Comparison of ENCODE assay signal across 27 mouse cellular contexts in genomic region chr7:142514048-142514447, GRCm38 (mm10). TPM values are rescaled to one million over a fixed set of nuclear protein-coding genes. Genes with fewer than 3 reads are reported as not detected.
DNase-seq lines count a peak whose midpoint lies in the region; ATAC-seq lines count a peak whose summit lies in the region.
"Had no signal": no experiment of that assay in that cellular context is flagged by ENCODE, and none has a peak within 500 bp of the region (broad histone marks: within the 10 kb centered on the region; RNA-seq: fewer than 3 reads in every experiment).

No protein-coding gene starts in this region.

- WGBS in heart, embryonic 10.5 days = 80% methylated on average over 4 of the region's 4 CpGs
- 90% methylated on average over 4 of the region's 4 CpGs for WGBS in midbrain, embryonic 10.5 days
- 92% methylated on average over 4 of the region's 4 CpGs for WGBS in midbrain, embryonic 13.5 days
- 79% methylated on average over 4 of the region's 4 CpGs for WGBS in limb, embryonic 13.5 days

- H3K27ac ChIP-seq in heart, embryonic 10.5 days = peak overlapping the region; percentile 89; the same call in 1 of the 2 replicates
- H3K27ac ChIP-seq in midbrain, embryonic 10.5 days (replicated peaks) = peak overlapping the region; percentile 55
- no peak overlapping the region for H3K27ac ChIP-seq in midbrain, embryonic 13.5 days
- peak overlapping the region; percentile 97; the same call in 1 of the 2 replicates for H3K27ac ChIP-seq in limb, embryonic 13.5 days
- H3K27ac ChIP-seq: hindbrain, embryonic 12.5 days; liver, embryonic 14.5 days; neural tube, embryonic 13.5 days had no signal

- no peaks in the 10 kb centered on the region for H3K27me3 ChIP-seq in heart, embryonic 10.5 days (ENCODE audit: insufficient read depth, poor library complexity, severe bottlenecking)
- no peaks in the 10 kb centered on the region for H3K27me3 ChIP-seq in midbrain, embryonic 10.5 days (ENCODE audit: low read depth, poor library complexity, severe bottlenecking)
- no peaks in the 10 kb centered on the region for H3K27me3 ChIP-seq in midbrain, embryonic 13.5 days
- H3K27me3 ChIP-seq in limb, embryonic 13.5 days = no peaks in the 10 kb centered on the region
- H3K27me3 ChIP-seq: hindbrain, embryonic 12.5 days had no signal

- intact Hi-C loops in heart, postnatal 14 days (cut with DNase I) = no loop called here

- no peak for ATAC-seq in midbrain, embryonic 13.5 days
- ATAC-seq in limb, embryonic 13.5 days (ENCODE audit: low FRiP score, low read depth) = no peak
- ATAC-seq: CD4-positive, CD25-positive, alpha-beta regulatory T cell, adult 4 months; forebrain, embryonic 14.5 days; intestine, embryonic 16.5 days; midbrain, embryonic 16.5 days had no signal

- no peaks in the 10 kb centered on the region for H3K36me3 ChIP-seq in heart, embryonic 10.5 days
- no peaks in the 10 kb centered on the region for H3K36me3 ChIP-seq in midbrain, embryonic 10.5 days
- no peaks in the 10 kb centered on the region for H3K36me3 ChIP-seq in midbrain, embryonic 13.5 days
- H3K36me3 ChIP-seq in limb, embryonic 13.5 days = no peaks in the 10 kb centered on the region
- H3K36me3 ChIP-seq: hindbrain, embryonic 12.5 days; neural tube, embryonic 13.5 days had no signal

- H3K9me3 ChIP-seq in heart, embryonic 10.5 days = no peaks in the 10 kb centered on the region
- H3K9me3 ChIP-seq in midbrain, embryonic 10.5 days (replicated peaks) = no peaks in the 10 kb centered on the region
- H3K9me3 ChIP-seq in midbrain, embryonic 13.5 days = no peaks in the 10 kb centered on the region
- no peaks in the 10 kb centered on the region for H3K9me3 ChIP-seq in limb, embryonic 13.5 days
- H3K9me3 ChIP-seq: hindbrain, embryonic 12.5 days; neural tube, embryonic 13.5 days had no signal

- peaks cover 52% of the 10 kb centered on the region for H3K4me1 ChIP-seq in heart, embryonic 10.5 days
- peaks cover 32% of the 10 kb centered on the region for H3K4me1 ChIP-seq in midbrain, embryonic 10.5 days
- peaks cover 24% of the 10 kb centered on the region for H3K4me1 ChIP-seq in midbrain, embryonic 13.5 days (replicated peaks)
- H3K4me1 ChIP-seq in limb, embryonic 13.5 days = peaks cover 53% of the 10 kb centered on the region

- no peak overlapping the region for H3K4me2 ChIP-seq in midbrain, embryonic 13.5 days (replicated peaks)
- no peak overlapping the region for H3K4me2 ChIP-seq in limb, embryonic 13.5 days (replicated peaks)
- H3K4me2 ChIP-seq: hindbrain, embryonic 12.5 days; lung, embryonic 14.5 days; neural tube, embryonic 13.5 days had no signal

- no peak for DNase-seq in heart, embryonic 10.5 days (ENCODE audit: low spot score)
- DNase-seq in heart, postnatal 14 days = no peak
- DNase-seq in midbrain, embryonic 10.5 days (ENCODE audit: low spot score) = no peak
- DNase-seq in right cerebral cortex, adult 2 months (ENCODE audit: low spot score in 2 of 2) = no peak
- no peak for DNase-seq in natural killer cell, adult 2 months (ENCODE audit: low spot score in 2 of 2)
- DNase-seq: adrenal gland, postnatal 36 days; cerebellum, adult 18-20 months; cerebellum, postnatal 10 days; gastrocnemius, postnatal 36 days; kidney, adult 9 months; kidney, postnatal 14 days; layer of hippocampus, adult 9-11 months; lung, embryonic 14.5 days; lung, postnatal 14 days; thymus, adult 2 months; thymus, postnatal 4 days had no signal

- H3K4me3 ChIP-seq in heart, embryonic 10.5 days = no peak overlapping the region
- H3K4me3 ChIP-seq in midbrain, embryonic 10.5 days = no peak overlapping the region
- no peak overlapping the region for H3K4me3 ChIP-seq in midbrain, embryonic 13.5 days (replicated peaks)
- no peak overlapping the region for H3K4me3 ChIP-seq in limb, embryonic 13.5 days
- H3K4me3 ChIP-seq: hindbrain, embryonic 12.5 days; neural tube, embryonic 13.5 days had no signal

- H3K9ac ChIP-seq in midbrain, embryonic 13.5 days (replicated peaks) = no peak overlapping the region
- H3K9ac ChIP-seq in limb, embryonic 13.5 days = no peak overlapping the region
- H3K9ac ChIP-seq: hindbrain, embryonic 12.5 days; liver, embryonic 14.5 days; lung, embryonic 14.5 days; neural tube, embryonic 13.5 days had no signal

RNA-seq across cellular contexts. Expression of gene Tnnt3, which starts 15.4 kb away (rescaled TPM):
- 9.5 and 10.4 TPM in 2 replicates for polyA plus RNA-seq in heart, embryonic 10.5 days (2016; fragmentation: Nextera tagmentation; extraction: Ambion mirVana)
- total RNA-seq in heart, postnatal 14 days (2021) = 1 to 10 TPM; 1.2 to 1.4 TPM
- polyA plus RNA-seq in midbrain, embryonic 10.5 days (2016; fragmentation: Nextera tagmentation; extraction: Ambion mirVana) = 1.9 TPM in 2 replicates
- 0.68 and 1.0 TPM in 2 replicates for polyA plus RNA-seq in midbrain, embryonic 13.5 days (2015; fragmentation: Nextera tagmentation; extraction: Ambion mirVana)
- 60.9 and 62.3 TPM in 2 replicates for polyA plus RNA-seq in limb, embryonic 13.5 days (2015; fragmentation: Nextera tagmentation; extraction: Ambion mirVana)
- total RNA-seq: common myeloid progenitor, adult 5-6 weeks; left cerebral cortex, postnatal 10 days had no signal

RNA-seq across cellular contexts. Expression of gene Mrpl23, which starts 18.4 kb away (rescaled TPM):
- 17.1 and 25.1 TPM in 2 replicates for polyA plus RNA-seq in heart, embryonic 10.5 days (2016; fragmentation: Nextera tagmentation; extraction: Ambion mirVana)
- total RNA-seq in heart, postnatal 14 days (2021) = 1 to 10 TPM; 2.7 to 7.4 TPM
- polyA plus RNA-seq in midbrain, embryonic 10.5 days (2016; fragmentation: Nextera tagmentation; extraction: Ambion mirVana) = 15.8 and 20.3 TPM in 2 replicates
- polyA plus RNA-seq in midbrain, embryonic 13.5 days (2015; fragmentation: Nextera tagmentation; extraction: Ambion mirVana) = 12.8 and 13.7 TPM in 2 replicates
- polyA plus RNA-seq in limb, embryonic 13.5 days (2015; fragmentation: Nextera tagmentation; extraction: Ambion mirVana) = 27.3 and 35.1 TPM in 2 replicates

RNA-seq across cellular contexts. Expression of gene Lsp1, which starts 53.4 kb away (rescaled TPM):
- 32.0 and 36.9 TPM in 2 replicates for polyA plus RNA-seq in heart, embryonic 10.5 days (2016; fragmentation: Nextera tagmentation; extraction: Ambion mirVana)
- 10 to 100 TPM; 63.5 to 77.2 TPM for total RNA-seq in heart, postnatal 14 days (2021)
- polyA plus RNA-seq in midbrain, embryonic 10.5 days (2016; fragmentation: Nextera tagmentation; extraction: Ambion mirVana) = 14.2 and 15.0 TPM in 2 replicates
- polyA plus RNA-seq in midbrain, embryonic 13.5 days (2015; fragmentation: Nextera tagmentation; extraction: Ambion mirVana) = 6.5 and 6.9 TPM in 2 replicates
- 46.3 and 49.8 TPM in 2 replicates for polyA plus RNA-seq in limb, embryonic 13.5 days (2015; fragmentation: Nextera tagmentation; extraction: Ambion mirVana)
